Mouse (Mus musculus): ENCODE results near the gene Olfr1380. TPM values are rescaled to one million over a fixed set of nuclear protein-coding genes. Genes with fewer than 3 reads are reported as not detected.
"Not testable (repeated sequence)": the region's sequence is repeated elsewhere in the genome, so short reads cannot be mapped to it uniquely, and the experiment has no call there.

Gene Olfr1380
- polyA plus RNA-seq (2012; rRNA removed): not detected in 2 replicates

- not testable (repeated sequence) for H3K27ac ChIP-seq (ENCODE audit: insufficient read depth, low read length); H3K4me1 ChIP-seq (ENCODE audit: control insufficient read depth, insufficient read depth, low read length)
Observed at GRCm38 (mm10) chr11:49556578-49556977, at the start of gene Olfr1380. Gene Olfr1380 (plus strand): TSS chr11:49556878.

GRCm38 (mm10) chr11:49518086-49518485 lies 38.6 kb upstream of the Olfr1380 start:
- no peak overlapping the region for H3K4me3 ChIP-seq (ENCODE audit: insufficient read depth, low read length)
- no peak for TF ChIP-seq CTCF (IDR thresholded peaks at IDR 0.05; ENCODE audit: extremely low read depth, insufficient read depth, low read length)
- TF ChIP-seq POLR2A (IDR thresholded peaks at IDR 0.05; ENCODE audit: extremely low read depth, insufficient read depth, low read length): no peak
- no peak overlapping the region for H3K27ac ChIP-seq (ENCODE audit: insufficient read depth, low read length)
- H3K4me1 ChIP-seq (ENCODE audit: control insufficient read depth, insufficient read depth, low read length): no peaks in the 10 kb centered on the region

More at GRCm38 (mm10) chr11:49556578-49556977, at the start of gene Olfr1380:
- H3K4me3 ChIP-seq (ENCODE audit: insufficient read depth, low read length): not testable (repeated sequence)

GRCm38 (mm10) chr11:49519348-49519747 lies 37.3 kb upstream of the Olfr1380 start, which contains the start of gene Olfr1383:
Gene Olfr1383 (plus strand): TSS chr11:49519648.
- no peak for TF ChIP-seq POLR2A (IDR thresholded peaks at IDR 0.05; ENCODE audit: extremely low read depth, insufficient read depth, low read length)
- no peak for TF ChIP-seq CTCF (IDR thresholded peaks at IDR 0.05; ENCODE audit: extremely low read depth, insufficient read depth, low read length)
- no peaks in the 10 kb centered on the region for H3K4me1 ChIP-seq (ENCODE audit: control insufficient read depth, insufficient read depth, low read length)
- H3K27ac ChIP-seq (ENCODE audit: insufficient read depth, low read length): no peak within 1 kb of the TSS
- H3K4me3 ChIP-seq (ENCODE audit: insufficient read depth, low read length): no peak within 1 kb of the TSS

- Histone ChIP-seq H3K4me1 (ENCODE audit: control insufficient read depth, insufficient read depth, low read length) (no peaks in the 10 kb centered on the region), H3K4me3 (ENCODE audit: insufficient read depth, low read length) (no peak within 1 kb of the TSS), H3K27ac (ENCODE audit: insufficient read depth, low read length) (no peak within 1 kb of the TSS)
- no peak for TF ChIP-seq POLR2A (IDR thresholded peaks at IDR 0.05; ENCODE audit: extremely low read depth, insufficient read depth, low read length)
- no peak for TF ChIP-seq CTCF (IDR thresholded peaks at IDR 0.05; ENCODE audit: extremely low read depth, insufficient read depth, low read length)
Observed at GRCm38 (mm10) chr11:49527947-49528346, 28.7 kb upstream of the Olfr1380 start, which contains the start of gene Olfr1382. Gene Olfr1382 (plus strand): TSS chr11:49528247.

DNA sequence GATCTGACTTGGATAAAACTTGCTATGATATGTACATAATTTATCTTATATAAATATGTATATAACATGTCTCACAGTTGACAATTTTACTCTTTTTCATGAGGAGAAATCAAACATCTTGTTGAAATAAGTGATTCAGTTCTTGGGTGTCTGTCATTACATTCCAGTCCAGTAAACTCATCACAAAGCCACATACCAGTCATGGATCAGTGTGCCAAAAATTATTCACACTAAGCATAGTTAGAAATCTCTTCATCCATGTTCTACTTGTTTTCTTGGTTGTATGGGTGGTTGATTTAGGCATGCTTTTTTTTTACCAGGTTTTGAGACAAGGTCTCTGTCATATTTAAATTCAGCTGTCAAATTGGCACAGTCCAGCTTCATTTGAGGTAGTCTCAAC lies 23.9 kb upstream of the Olfr1380 start:
- no peak for TF ChIP-seq CTCF (IDR thresholded peaks at IDR 0.05; ENCODE audit: extremely low read depth, insufficient read depth, low read length)
- no peak for TF ChIP-seq POLR2A (IDR thresholded peaks at IDR 0.05; ENCODE audit: extremely low read depth, insufficient read depth, low read length)
- Histone ChIP-seq H3K4me3 (ENCODE audit: insufficient read depth, low read length) (no peak overlapping the region), H3K4me1 (ENCODE audit: control insufficient read depth, insufficient read depth, low read length) (no peaks in the 10 kb centered on the region), H3K27ac (ENCODE audit: insufficient read depth, low read length) (no peak overlapping the region)

GRCm38 (mm10) chr11:49536631-49537030 lies 20.0 kb upstream of the Olfr1380 start:
- peak; percentile 79 for TF ChIP-seq CTCF (IDR thresholded peaks at IDR 0.05; ENCODE audit: extremely low read depth, insufficient read depth, low read length)
- H3K4me1 ChIP-seq (ENCODE audit: control insufficient read depth, insufficient read depth, low read length); H3K4me3 ChIP-seq (ENCODE audit: insufficient read depth, low read length); H3K27ac ChIP-seq (ENCODE audit: insufficient read depth, low read length): not testable (repeated sequence)

DNA sequence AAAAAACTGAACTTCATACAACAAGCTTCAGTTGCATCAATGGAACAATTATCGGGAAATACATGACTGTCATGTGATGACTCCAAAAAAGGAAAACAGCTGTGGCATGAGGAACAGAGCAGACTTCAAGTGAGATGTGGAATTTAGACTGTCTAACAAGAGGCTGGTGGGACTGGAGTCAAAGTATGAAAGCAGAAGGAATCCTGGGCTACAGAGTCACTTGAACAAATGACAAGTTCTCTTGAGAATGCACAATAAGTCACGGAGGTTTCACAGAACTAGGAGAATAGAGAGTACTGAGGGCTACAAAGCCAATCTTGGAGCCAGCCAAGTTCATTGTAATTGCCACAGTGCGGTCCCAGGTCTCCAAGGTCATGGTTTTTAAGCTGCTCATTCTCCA lies 13.5 kb upstream of the Olfr1380 start, which contains the start of gene Olfr1381:
Gene Olfr1381, plus strand, starts transcription at position 301 of the 400 bp plus-strand sequence.
- H3K27ac ChIP-seq (ENCODE audit: insufficient read depth, low read length); H3K4me1 ChIP-seq (ENCODE audit: control insufficient read depth, insufficient read depth, low read length); H3K4me3 ChIP-seq (ENCODE audit: insufficient read depth, low read length): not testable (repeated sequence)

- not testable (repeated sequence) for H3K27ac ChIP-seq (ENCODE audit: insufficient read depth, low read length); H3K4me3 ChIP-seq (ENCODE audit: insufficient read depth, low read length); H3K4me1 ChIP-seq (ENCODE audit: control insufficient read depth, insufficient read depth, low read length)
- TF ChIP-seq CTCF (IDR thresholded peaks at IDR 0.05; ENCODE audit: extremely low read depth, insufficient read depth, low read length): peak; percentile 54
Observed at GRCm38 (mm10) chr11:49554033-49554432, 2.6 kb upstream of the Olfr1380 start.

DNA sequence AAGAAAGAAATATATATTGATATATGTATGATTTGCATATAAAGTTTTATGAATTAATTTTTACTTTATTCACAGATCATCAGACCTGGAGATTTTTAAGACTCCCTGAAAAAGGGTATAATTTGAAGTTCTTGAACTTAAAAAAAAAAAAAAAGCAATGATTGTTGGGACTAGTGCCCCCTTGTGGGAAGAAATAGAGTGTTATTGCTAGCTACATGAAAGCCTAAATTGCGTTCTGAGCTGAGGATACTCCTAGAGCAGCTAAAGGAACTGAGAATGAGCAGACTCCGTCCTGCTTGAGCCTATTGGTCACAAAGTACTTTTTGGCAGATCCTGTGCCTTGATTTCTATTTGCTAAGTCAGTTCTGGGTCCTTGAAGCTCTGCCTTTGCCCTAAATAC lies 18.4 kb downstream of the Olfr1380 start:
- not testable (repeated sequence) for H3K4me3 ChIP-seq (ENCODE audit: insufficient read depth, low read length); H3K4me1 ChIP-seq (ENCODE audit: control insufficient read depth, insufficient read depth, low read length); H3K27ac ChIP-seq (ENCODE audit: insufficient read depth, low read length)

DNA sequence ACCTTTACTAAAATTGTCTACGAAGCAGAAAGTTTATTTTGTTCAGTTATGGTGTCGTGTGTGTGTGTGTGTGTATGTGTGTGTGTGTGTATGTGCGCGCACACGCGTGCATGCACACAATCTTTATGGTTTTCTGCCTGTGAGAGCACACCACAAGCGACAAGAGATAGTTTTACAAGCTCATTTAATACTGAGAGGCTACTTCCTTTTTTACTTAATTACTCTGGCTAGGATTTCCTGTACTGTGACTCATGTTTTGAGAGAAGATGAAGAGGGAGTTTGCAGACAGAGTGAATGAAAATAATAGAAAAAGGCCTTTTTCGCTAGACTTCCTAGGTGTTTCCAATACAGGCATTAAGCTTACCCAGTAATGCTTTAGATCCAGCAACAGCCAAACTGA lies 23.8 kb downstream of the Olfr1380 start:
- H3K4me3 ChIP-seq (ENCODE audit: insufficient read depth, low read length); H3K27ac ChIP-seq (ENCODE audit: insufficient read depth, low read length): not testable (repeated sequence)

DNA sequence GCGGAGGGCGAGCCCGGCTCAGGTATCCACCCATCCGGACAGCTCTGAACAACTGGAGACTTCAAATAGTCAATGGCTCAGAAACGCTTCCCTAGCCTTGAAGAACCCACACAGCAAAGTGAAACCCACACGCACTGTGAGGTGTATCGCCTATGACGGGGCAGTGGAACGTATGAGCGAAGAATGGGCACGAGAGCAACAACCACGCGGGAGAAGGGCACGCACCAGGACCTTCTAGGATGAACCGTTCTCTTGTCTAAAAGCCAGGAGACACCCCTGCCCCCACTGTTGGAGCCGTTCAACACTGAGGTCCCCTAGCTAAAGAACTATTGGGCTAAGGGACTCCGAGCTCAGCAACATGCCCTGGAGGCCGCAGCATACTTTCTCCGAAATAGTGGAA lies 33.5 kb downstream of the Olfr1380 start:
- TF ChIP-seq CTCF (IDR thresholded peaks at IDR 0.05; ENCODE audit: extremely low read depth, insufficient read depth, low read length) (no peak), POLR2A (IDR thresholded peaks at IDR 0.05; ENCODE audit: extremely low read depth, insufficient read depth, low read length) (no peak)

More for the DNA sequence above, 23.8 kb downstream of the Olfr1380 start:
- H3K4me1 ChIP-seq (ENCODE audit: control insufficient read depth, insufficient read depth, low read length): not testable (repeated sequence)

More for the DNA sequence above, 33.5 kb downstream of the Olfr1380 start:
- Histone ChIP-seq H3K4me1 (ENCODE audit: control insufficient read depth, insufficient read depth, low read length) (no peaks in the 10 kb centered on the region), H3K27ac (ENCODE audit: insufficient read depth, low read length) (no peak overlapping the region), H3K4me3 (ENCODE audit: insufficient read depth, low read length) (no peak overlapping the region)

Measured in cortical plate, adult 2 months (tissue).